Mouse (Mus musculus): ENCODE measurements around the gene Slc2a8. TPM values are rescaled to one million over a fixed set of nuclear protein-coding genes. Genes with fewer than 3 reads are reported as not detected.

Slc2a8 gene
- polyA plus RNA-seq, 1 experiment from 2014 or later = 30.6 TPM

DNA sequence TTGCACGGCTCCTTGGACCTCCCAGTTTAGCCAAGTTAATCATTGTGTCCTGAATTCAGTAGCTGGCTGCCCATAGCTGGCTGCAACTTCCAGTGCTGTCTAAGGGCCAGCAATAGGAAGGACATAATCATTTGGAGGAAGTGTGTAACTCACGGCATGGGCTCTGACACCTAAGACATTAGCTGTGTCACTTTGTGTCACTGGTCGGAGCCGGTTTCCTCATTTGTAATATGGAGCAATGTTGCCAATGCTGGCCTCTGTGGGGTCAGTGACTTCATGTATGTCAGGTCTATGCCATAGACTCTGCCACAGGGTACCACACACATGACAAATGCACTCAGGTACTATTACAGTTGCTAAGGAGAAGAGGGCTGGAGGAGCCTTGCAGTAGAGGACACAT is 21.6 kb downstream of the Slc2a8 start:
- no peaks in the 10 kb centered on the region for H3K9me3 ChIP-seq (replicated peaks)
- 84% methylated on average over 4 of the region's 4 CpGs for WGBS
- H3K4me2 ChIP-seq = peak overlapping the region; percentile 68
- H3K36me3 ChIP-seq = peaks cover 47% of the 10 kb centered on the region
- peak overlapping the region; percentile 75 for H3K9ac ChIP-seq
- no peaks in the 10 kb centered on the region for H3K27me3 ChIP-seq
- H3K27ac ChIP-seq = no peak overlapping the region
- H3K4me3 ChIP-seq (replicated peaks) = peak overlapping the region; percentile 90
- ATAC-seq (replicated peaks; ENCODE audit: low FRiP score) = no peak
- H3K4me1 ChIP-seq = peaks cover 37% of the 10 kb centered on the region

DNA sequence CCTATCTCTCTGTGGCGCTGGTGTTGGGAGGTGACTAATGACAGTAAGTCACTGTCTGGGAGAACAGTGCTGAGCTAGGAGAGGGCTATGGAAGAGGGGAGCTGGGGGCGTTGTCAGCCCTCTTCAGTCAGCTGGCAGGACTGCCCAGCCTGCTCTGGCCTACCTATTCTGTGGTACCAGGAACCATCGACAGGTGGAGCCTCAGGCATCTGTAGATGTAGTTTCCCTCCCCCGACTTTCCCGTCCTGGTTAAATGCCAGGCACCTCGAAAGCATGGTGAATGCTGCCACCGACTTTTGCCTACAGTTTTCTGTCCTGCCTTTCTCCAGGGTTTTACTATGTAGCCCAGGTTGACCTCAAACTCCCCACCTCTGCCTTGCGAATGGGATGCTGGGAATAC is 24.5 kb downstream of the Slc2a8 start:
- peaks cover 44% of the 10 kb centered on the region for H3K36me3 ChIP-seq
- peaks cover 12% of the 10 kb centered on the region for H3K4me1 ChIP-seq
- ATAC-seq (replicated peaks; ENCODE audit: low FRiP score) = no peak
- 55% methylated on average over 8 of the region's 8 CpGs for WGBS
- no peak overlapping the region for H3K4me2 ChIP-seq
- H3K4me3 ChIP-seq (replicated peaks) = no peak overlapping the region
- no peaks in the 10 kb centered on the region for H3K27me3 ChIP-seq
- H3K27ac ChIP-seq = no peak overlapping the region
- no peak overlapping the region for H3K9ac ChIP-seq
- peaks cover 5% of the 10 kb centered on the region; the same call in 1 of the 2 replicates for H3K9me3 ChIP-seq (replicated peaks)

DNA sequence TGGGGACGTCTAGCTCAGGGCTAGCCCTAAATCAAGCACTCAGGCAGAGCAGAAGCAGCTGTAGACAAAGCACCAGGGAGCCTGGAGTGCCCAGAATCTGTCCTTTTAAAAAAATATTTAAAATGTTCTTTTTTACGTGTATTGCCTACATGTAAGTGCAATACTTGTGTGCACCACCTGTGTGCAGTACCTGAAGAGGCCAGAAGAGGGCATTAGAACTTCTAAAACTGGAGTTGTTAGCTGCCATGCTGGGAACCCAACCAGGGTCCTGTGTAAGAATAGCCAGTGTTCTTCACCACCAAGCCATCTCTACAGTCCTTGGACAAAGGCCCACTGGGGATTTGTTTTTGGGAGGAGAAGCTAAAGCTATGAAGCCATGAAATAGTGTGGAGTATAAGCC is 27.3 kb downstream of the Slc2a8 start:
- Histone ChIP-seq H3K9me3 (replicated peaks) (peaks cover 5% of the 10 kb centered on the region; the same call in 1 of the 2 replicates), H3K4me1 (no peaks in the 10 kb centered on the region), H3K27me3 (no peaks in the 10 kb centered on the region), H3K27ac (no peak overlapping the region), H3K4me3 (replicated peaks) (no peak overlapping the region), H3K36me3 (peaks cover 57% of the 10 kb centered on the region), H3K4me2 (no peak overlapping the region), H3K9ac (no peak overlapping the region)
- no peak for ATAC-seq (replicated peaks; ENCODE audit: low FRiP score)
- 92% methylated on average over 2 of the region's 2 CpGs for WGBS

DNA sequence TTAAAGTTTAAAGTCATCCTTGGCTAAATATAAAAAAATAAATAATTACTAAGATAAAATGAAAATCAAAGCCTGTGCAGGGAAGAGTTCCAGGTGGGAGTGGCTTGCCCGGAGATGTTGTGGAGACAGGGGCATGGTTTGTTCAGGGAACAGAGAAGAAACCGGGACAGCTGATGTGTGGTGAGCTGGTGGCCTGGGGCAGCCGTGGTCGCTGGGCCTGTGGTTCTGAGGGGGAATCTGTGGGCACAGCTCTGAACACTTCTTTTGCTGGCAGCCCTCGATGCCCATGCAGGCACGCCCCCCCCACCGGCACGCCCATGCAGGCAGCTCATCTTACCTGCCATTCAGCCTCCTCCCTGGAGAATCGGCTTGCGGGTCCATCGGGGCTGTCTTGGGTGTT is 34.4 kb downstream of the Slc2a8 start:
- no peak overlapping the region for H3K4me2 ChIP-seq
- H3K36me3 ChIP-seq = peaks cover 63% of the 10 kb centered on the region
- no peak overlapping the region for H3K4me3 ChIP-seq (replicated peaks)
- WGBS = 88% methylated on average over 11 of the region's 11 CpGs
- ATAC-seq (replicated peaks; ENCODE audit: low FRiP score) = no peak
- H3K9me3 ChIP-seq (replicated peaks) = no peaks in the 10 kb centered on the region
- no peaks in the 10 kb centered on the region for H3K4me1 ChIP-seq
- H3K9ac ChIP-seq = no peak overlapping the region
- no peak overlapping the region for H3K27ac ChIP-seq
- H3K27me3 ChIP-seq = no peaks in the 10 kb centered on the region

DNA sequence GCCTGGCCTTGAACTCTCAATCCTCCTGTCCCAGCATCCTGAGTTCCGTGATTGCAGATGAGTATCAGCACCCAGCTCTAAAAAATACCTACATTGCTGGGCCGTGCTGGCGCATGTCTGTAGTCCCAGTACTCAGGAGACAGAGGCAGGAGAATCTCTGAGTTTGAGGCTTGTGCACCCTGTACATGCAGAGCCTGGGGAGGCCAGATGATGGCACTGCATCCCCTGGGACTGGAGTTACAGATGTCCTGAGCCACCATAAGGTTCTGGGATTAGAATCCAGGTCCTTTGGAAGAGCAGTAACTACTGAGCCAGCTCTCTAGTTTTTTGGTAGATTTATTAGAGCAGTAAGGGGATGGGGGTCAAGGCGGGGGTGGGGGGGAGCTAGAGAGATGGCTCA is 41.4 kb downstream of the Slc2a8 start:
- Histone ChIP-seq H3K36me3 (peaks cover 72% of the 10 kb centered on the region), H3K4me2 (no peak overlapping the region), H3K27me3 (no peaks in the 10 kb centered on the region), H3K4me1 (no peaks in the 10 kb centered on the region), H3K9me3 (replicated peaks) (no peaks in the 10 kb centered on the region), H3K9ac (no peak overlapping the region), H3K4me3 (replicated peaks) (no peak overlapping the region), H3K27ac (no peak overlapping the region)
- ATAC-seq (replicated peaks; ENCODE audit: low FRiP score) = no peak
- WGBS = 94% methylated on average over 4 of the region's 4 CpGs

DNA sequence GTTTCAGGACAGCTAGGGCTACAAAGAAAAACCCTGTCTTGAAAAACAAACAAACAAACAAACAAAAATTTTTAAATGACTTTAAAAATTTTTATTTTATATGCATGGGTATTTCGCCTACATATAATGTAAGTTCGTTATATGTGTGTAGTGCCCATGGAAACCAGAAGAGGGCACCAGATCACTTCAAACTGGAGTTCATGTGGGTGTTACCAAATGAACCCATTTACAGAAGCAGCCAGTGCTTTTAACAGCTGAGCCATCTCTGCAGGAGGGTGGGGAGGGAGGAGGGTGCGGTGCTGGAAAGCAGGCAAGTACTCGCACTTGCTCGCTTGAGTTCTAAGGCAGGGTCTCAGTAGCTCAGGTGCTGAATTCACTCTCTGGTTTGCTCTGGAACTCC is 42.5 kb downstream of the Slc2a8 start:
- Histone ChIP-seq H3K27ac (no peak overlapping the region), H3K9me3 (replicated peaks) (no peaks in the 10 kb centered on the region), H3K4me2 (no peak overlapping the region), H3K4me3 (replicated peaks) (no peak overlapping the region), H3K27me3 (no peaks in the 10 kb centered on the region), H3K36me3 (peaks cover 71% of the 10 kb centered on the region), H3K4me1 (no peaks in the 10 kb centered on the region), H3K9ac (no peak overlapping the region)
- no peak for ATAC-seq (replicated peaks; ENCODE audit: low FRiP score)
- 79% methylated on average over 5 of the region's 5 CpGs for WGBS

DNA sequence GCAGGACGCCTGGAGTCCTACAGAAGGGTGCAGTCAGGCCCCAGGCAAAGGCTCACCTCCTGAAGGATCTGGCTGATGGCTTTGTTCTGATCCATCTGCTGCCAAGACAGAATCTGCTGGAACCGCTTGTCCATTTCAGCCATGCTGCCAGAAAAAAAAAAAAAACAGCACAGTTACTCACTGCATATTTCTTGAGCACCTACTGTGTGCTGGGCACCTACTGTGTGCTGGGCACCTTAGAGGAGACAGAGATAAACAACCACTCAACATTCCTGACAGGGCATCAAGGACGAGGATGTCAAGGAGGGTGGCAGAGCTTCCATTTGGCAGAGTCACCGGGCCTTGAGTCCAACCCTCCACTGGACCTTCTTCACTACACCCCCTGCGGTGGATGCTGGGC is 43.1 kb downstream of the Slc2a8 start:
- Histone ChIP-seq H3K4me3 (replicated peaks) (no peak overlapping the region), H3K4me2 (no peak overlapping the region), H3K9me3 (replicated peaks) (no peaks in the 10 kb centered on the region), H3K27ac (no peak overlapping the region), H3K36me3 (peaks cover 69% of the 10 kb centered on the region), H3K4me1 (no peaks in the 10 kb centered on the region), H3K9ac (no peak overlapping the region), H3K27me3 (no peaks in the 10 kb centered on the region)
- 88% methylated on average over 5 of the region's 5 CpGs for WGBS
- no peak for ATAC-seq (replicated peaks; ENCODE audit: low FRiP score)

DNA sequence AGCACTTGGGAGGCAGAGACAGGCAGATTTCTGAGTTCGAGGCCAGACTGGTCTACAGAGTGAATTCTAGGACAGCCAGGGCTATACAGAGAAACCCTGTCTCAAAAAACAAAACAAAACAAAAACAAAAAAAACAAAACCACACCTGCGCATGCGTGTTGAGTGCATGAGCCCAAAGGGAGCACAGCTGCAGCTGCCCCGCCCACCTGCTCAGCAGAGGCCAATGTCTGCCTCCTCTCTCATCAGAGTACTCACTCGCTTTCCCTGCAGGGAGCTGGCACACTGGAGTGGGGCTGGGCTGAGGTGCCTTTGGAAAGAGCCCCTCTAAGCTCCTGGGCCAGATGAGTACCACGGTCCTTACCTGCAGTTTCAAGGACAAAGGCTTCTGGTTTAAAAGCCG is 50.2 kb downstream of the Slc2a8 start:
- no peaks in the 10 kb centered on the region for H3K27me3 ChIP-seq
- H3K4me3 ChIP-seq (replicated peaks) = no peak overlapping the region
- H3K9me3 ChIP-seq (replicated peaks) = no peaks in the 10 kb centered on the region
- ATAC-seq (replicated peaks; ENCODE audit: low FRiP score) = no peak
- 79% methylated on average over 7 of the region's 7 CpGs for whole genome bisulfite sequencing
- H3K4me1 ChIP-seq = no peaks in the 10 kb centered on the region
- no peak overlapping the region for H3K9ac ChIP-seq
- H3K27ac ChIP-seq = no peak overlapping the region
- H3K36me3 ChIP-seq = peaks cover 25% of the 10 kb centered on the region
- no peak overlapping the region for H3K4me2 ChIP-seq

DNA sequence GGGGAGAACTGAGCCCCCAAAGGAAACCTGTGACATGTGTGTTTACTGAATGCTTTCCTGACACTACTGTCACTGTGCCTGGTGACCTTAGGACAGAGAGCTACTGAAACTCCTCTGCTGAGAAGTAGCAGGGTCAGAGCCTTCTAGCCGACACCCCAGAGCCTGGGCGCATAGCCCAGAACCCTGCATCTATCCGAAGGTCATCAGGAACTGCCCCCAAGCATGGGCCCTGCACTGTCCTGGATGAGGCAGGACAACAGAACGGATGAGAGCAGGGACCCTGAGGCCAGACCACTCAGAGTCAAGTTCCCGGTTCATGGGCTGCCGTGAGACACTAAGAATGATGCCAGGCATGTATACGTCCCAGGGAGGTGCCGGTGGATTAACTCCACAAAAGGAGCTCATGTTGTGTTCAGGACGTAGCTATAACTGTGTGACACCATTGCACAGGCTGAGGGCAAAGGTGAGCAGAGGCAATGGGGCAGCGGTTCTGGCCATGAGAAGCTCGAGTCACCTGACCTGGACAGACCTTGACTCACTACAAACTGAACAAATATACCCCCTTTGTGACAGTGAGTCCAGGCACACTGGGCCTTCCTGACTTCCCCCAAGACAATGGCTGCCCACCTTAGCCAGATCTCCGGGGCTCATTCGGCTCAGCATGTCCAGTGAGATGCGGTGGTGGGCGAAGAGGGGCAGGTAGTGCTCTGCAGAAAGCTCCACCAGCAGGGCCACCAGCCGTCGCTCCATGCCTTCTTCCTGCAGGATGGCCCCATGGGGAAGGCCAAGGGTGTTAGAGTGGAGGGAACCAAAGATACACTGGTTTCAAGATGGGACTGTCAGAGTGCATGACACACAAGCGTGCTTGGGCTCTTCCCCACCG is 52.7 kb downstream of the Slc2a8 start:
- 84% methylated on average over 19 of the region's 19 CpGs for WGBS
- no peak for ATAC-seq (replicated peaks; ENCODE audit: low FRiP score)
- no peaks in the 10 kb centered on the region for H3K9me3 ChIP-seq (replicated peaks)
- H3K27me3 ChIP-seq = no peaks in the 10 kb centered on the region
- H3K36me3 ChIP-seq = peaks cover 29% of the 10 kb centered on the region
- no peaks in the 10 kb centered on the region for H3K4me1 ChIP-seq
- H3K9ac ChIP-seq = no peak overlapping the region
- H3K27ac ChIP-seq = no peak overlapping the region
- H3K4me3 ChIP-seq (replicated peaks) = no peak overlapping the region
- H3K4me2 ChIP-seq = no peak overlapping the region

DNA sequence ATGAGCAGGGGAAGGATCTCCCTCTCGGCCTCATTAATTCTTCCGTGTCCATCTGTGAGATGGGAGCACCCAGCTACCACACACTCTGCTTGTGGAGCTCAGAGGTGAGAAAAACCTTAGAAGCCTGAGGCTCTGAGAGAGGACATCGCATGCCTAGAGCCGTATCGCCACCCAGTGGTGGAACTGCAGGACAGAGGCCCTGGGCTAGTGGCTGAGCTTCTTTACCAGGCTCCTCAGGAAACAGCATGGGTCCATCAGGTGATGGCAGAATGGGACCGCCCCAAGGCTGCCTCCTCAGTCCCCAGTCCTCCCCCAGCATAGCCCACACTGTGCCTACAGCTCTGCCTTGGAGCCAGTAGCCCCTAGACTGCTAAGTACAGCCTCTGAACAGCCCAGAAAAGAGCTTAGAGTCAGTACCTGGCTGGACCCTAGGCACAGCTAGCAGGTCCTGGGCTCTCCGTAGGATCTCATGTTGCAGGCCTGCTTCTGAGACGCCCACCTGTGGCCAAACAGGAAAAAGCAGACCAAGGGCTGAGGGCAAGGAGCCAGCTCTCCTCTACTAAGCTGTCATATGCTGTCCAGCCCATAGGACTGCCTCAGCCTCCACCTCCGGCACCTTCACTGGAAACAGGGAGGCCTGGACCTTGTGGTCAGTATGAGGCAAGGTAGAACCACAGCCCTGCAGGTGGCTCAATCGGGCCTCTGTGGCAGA is 53.5 kb downstream of the Slc2a8 start:
- H3K27me3 ChIP-seq = no peaks in the 10 kb centered on the region
- no peak overlapping the region for H3K9ac ChIP-seq
- H3K4me2 ChIP-seq = no peak overlapping the region
- H3K36me3 ChIP-seq = peaks cover 34% of the 10 kb centered on the region
- WGBS = 32% methylated on average over 10 of the region's 10 CpGs
- no peak overlapping the region for H3K4me3 ChIP-seq (replicated peaks)
- ATAC-seq (replicated peaks; ENCODE audit: low FRiP score) = peak; percentile 40; the same call in 1 of the 2 replicates
- no peaks in the 10 kb centered on the region for H3K9me3 ChIP-seq (replicated peaks)
- no peak overlapping the region for H3K27ac ChIP-seq
- no peaks in the 10 kb centered on the region for H3K4me1 ChIP-seq

DNA sequence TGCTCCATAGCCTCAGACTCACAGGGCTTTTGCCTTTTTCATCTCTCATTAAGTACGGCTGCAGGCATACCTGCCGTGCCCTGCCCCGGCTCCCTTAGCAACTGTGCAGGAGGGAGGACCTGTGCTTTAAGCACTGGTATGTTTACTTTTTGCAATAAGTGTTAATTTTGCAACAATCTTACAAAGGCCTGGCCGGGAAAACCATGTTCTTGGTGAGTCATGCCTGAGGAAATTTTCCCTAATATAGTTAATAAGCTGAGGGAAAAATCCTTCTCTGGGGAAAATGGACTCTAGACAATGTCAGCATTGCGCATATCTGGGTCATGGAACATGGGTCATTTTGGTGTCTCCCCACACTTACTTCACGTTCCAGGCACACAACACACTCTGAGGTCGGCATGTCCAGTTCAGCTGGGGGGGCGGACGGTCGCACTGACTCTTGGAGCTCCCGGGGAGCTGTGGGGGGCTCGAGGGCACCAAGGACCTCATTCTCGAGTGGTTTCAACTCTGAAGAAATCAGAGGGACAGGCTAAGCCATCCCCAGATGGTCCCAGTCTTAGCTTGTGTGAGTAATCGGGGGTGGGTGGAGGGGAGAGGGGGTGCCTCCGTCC is 54.2 kb downstream of the Slc2a8 start:
- Histone ChIP-seq H3K36me3 (peaks cover 38% of the 10 kb centered on the region), H3K4me2 (no peak overlapping the region), H3K4me1 (no peaks in the 10 kb centered on the region), H3K27ac (no peak overlapping the region), H3K4me3 (replicated peaks) (no peak overlapping the region), H3K9me3 (replicated peaks) (no peaks in the 10 kb centered on the region), H3K9ac (no peak overlapping the region), H3K27me3 (no peaks in the 10 kb centered on the region)
- 74% methylated on average over 15 of the region's 15 CpGs for WGBS
- ATAC-seq (replicated peaks; ENCODE audit: low FRiP score) = no peak

All from kidney, embryonic 15.5 days (tissue).